Mouse (Mus musculus) cerebellum, adult 9-11 months (tissue): ENCODE results near the gene Myof.

Experiments used
- DNase-seq: peaks from one replicate; pipeline ENCODE4 v3.0.0; 2022

Myof gene

GRCm38 (mm10) chr19:38038267-38038666 is 5.1 kb downstream of the Myof start:
- no peak for DNase-seq

GRCm38 (mm10) chr19:38035766-38036165 is 7.6 kb downstream of the Myof start:
- DNase-seq, result no peak

GRCm38 (mm10) chr19:38034696-38035095 is 8.7 kb downstream of the Myof start:
- no peak for DNase-seq

- DNase-seq, result no peak
Observed at GRCm38 (mm10) chr19:38033735-38034057, 9.7 kb downstream of the Myof start.

GRCm38 (mm10) chr19:38032993-38033734 is 10.2 kb downstream of the Myof start:
- no peak for DNase-seq

- no peak for DNase-seq
Observed at GRCm38 (mm10) chr19:38031144-38031543, 12.2 kb downstream of the Myof start.

- no peak for DNase-seq
Observed at GRCm38 (mm10) chr19:38030673-38031137, 12.7 kb downstream of the Myof start.

- no peak for DNase-seq
Observed at GRCm38 (mm10) chr19:38029871-38030270, 13.5 kb downstream of the Myof start.

GRCm38 (mm10) chr19:38029292-38029691 is 14.1 kb downstream of the Myof start:
- no peak for DNase-seq

- DNase-seq, result no peak
Observed at GRCm38 (mm10) chr19:38027881-38028521, 15.4 kb downstream of the Myof start.

- no peak for DNase-seq
Observed at GRCm38 (mm10) chr19:38027389-38027788, 16.0 kb downstream of the Myof start.

- no peak for DNase-seq
Observed at GRCm38 (mm10) chr19:38026211-38026624, 17.2 kb downstream of the Myof start.

GRCm38 (mm10) chr19:38025254-38026041 is 17.9 kb downstream of the Myof start:
- no peak for DNase-seq

GRCm38 (mm10) chr19:38023603-38024002 is 19.8 kb downstream of the Myof start:
- no peak for DNase-seq

- DNase-seq, result no peak
Observed at GRCm38 (mm10) chr19:38022710-38023109, 20.7 kb downstream of the Myof start.

GRCm38 (mm10) chr19:38015873-38016254 is 27.5 kb downstream of the Myof start:
- no peak for DNase-seq

GRCm38 (mm10) chr19:38015180-38015872 is 28.1 kb downstream of the Myof start:
- DNase-seq, result no peak

GRCm38 (mm10) chr19:38014443-38014842 is 28.9 kb downstream of the Myof start:
- DNase-seq, result no peak

- DNase-seq, result no peak
Observed at GRCm38 (mm10) chr19:38011379-38011778, 32.0 kb downstream of the Myof start.

- no peak for DNase-seq
Observed at GRCm38 (mm10) chr19:38004809-38005380, 38.5 kb downstream of the Myof start.

- no peak for DNase-seq
Observed at GRCm38 (mm10) chr19:38003671-38004521, 39.5 kb downstream of the Myof start.

- DNase-seq, result no peak
Observed at GRCm38 (mm10) chr19:38002816-38003215, 40.6 kb downstream of the Myof start.
